Mouse (Mus musculus): Measurements from ENCODE around the gene Chd1. TPM values are rescaled to one million over a fixed set of nuclear protein-coding genes. Genes with fewer than 3 reads are reported as not detected.
"Not testable (repeated sequence)": the region's sequence is repeated elsewhere in the genome, so short reads cannot be mapped to it uniquely, and the experiment has no call there.

Gene Chd1
- polyA plus RNA-seq, 1 experiment from 2014 or later: 35.7 TPM

DNA sequence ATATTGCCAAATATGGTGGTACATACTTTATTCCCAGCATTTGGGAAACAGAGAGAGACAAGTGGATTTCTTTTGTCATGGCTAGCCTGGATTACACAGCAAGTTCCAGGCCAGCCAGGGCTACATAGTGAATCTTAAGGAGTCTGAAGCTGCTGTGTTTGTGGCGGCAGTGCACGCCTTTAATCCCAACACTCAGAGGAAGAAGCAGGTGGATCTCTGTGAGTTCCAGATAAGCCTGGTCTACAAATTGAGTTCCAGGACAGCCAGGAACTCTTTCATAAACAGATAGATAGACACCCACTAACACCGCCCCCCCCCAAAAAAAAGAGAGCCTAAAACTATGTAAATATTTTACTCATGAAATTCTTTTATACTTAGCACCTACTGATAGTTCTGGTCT lies 16.1 kb downstream of the Chd1 start:
- Histone ChIP-seq H3K27ac (ENCODE audit: low read length) (no peak overlapping the region), H3K4me3 (ENCODE audit: low read depth, low read length) (no peak overlapping the region), H3K9ac (replicated peaks; ENCODE audit: low read depth, low read length) (no peak overlapping the region), H3K9me3 (ENCODE audit: control insufficient read depth, low read depth, low read length) (no peaks in the 10 kb centered on the region), H3K36me3 (ENCODE audit: control insufficient read depth, insufficient read depth, low read length) (peaks cover 7% of the 10 kb centered on the region), H3K27me3 (ENCODE audit: control insufficient read depth, insufficient read depth, low read length) (no peaks in the 10 kb centered on the region), H3K4me2 (replicated peaks; ENCODE audit: low read depth, low read length) (no peak overlapping the region), H3K4me1 (ENCODE audit: control insufficient read depth, insufficient read depth, low read length) (no peaks in the 10 kb centered on the region)
- no peak for ATAC-seq (ENCODE audit: insufficient number of reproducible peaks, insufficient read depth, low FRiP score, low read depth)
- 92% methylated on average over 3 of the region's 3 CpGs for WGBS

DNA sequence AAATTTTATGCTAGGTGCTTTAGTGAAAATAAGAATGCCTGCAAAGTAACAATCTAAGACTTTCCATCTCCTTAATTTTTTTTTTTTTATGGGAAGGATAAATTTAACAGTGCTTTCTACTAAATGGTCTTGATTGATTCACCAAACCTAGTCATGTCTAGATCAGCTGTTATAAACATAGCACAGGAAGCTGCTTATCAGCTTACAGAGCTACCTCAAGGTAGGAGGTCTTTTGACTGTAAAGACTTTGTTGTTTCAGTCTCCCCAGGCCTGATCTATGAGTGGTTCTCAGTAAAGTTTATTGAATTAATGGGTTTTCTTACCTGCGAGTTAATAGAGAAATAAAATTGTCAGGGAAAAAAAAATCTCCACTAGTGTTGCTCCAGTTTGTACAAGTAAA lies 18.5 kb downstream of the Chd1 start:
- H3K9me3 ChIP-seq (ENCODE audit: control insufficient read depth, low read depth, low read length): no peaks in the 10 kb centered on the region
- WGBS: 64% methylated on average over 1 of the region's 1 CpGs
- H3K4me3 ChIP-seq (ENCODE audit: low read depth, low read length): no peak overlapping the region
- H3K9ac ChIP-seq (replicated peaks; ENCODE audit: low read depth, low read length): no peak overlapping the region
- no peak for ATAC-seq (ENCODE audit: insufficient number of reproducible peaks, insufficient read depth, low FRiP score, low read depth)
- no peak overlapping the region for H3K27ac ChIP-seq (ENCODE audit: low read length)
- H3K27me3 ChIP-seq (ENCODE audit: control insufficient read depth, insufficient read depth, low read length): no peaks in the 10 kb centered on the region
- H3K36me3 ChIP-seq (ENCODE audit: control insufficient read depth, insufficient read depth, low read length): peaks cover 27% of the 10 kb centered on the region
- H3K4me1 ChIP-seq (ENCODE audit: control insufficient read depth, insufficient read depth, low read length): no peaks in the 10 kb centered on the region
- H3K4me2 ChIP-seq (replicated peaks; ENCODE audit: low read depth, low read length): no peak overlapping the region

DNA sequence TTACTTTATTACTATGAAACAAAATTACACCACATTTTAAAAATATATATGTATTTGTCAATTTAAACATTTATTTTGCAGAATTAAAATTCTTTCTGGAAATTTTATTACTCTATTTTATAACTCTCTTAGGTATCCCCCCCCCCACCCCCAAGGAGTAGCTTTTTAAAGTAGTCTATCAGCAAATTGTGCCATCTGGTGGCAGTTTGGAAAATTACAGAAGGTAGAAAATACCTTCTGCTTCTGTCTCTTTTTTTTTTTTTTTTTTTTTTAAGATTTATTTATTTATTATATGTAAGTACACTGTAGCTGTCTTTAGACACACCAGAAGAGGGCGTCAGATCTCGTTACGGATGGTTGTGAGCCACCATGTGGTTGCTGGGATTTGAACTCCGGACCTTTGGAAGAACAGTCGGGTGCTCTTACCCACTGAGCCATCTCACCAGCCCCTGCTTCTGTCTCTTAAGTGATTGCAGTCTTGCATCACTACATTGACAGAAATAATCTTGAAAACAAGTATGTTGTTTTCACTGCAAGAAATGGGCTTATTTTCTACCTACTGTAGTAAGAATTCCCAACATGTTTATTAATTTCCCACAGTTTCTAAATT lies 19.2 kb downstream of the Chd1 start:
- ATAC-seq (ENCODE audit: insufficient number of reproducible peaks, insufficient read depth, low FRiP score, low read depth): not testable (repeated sequence)

DNA sequence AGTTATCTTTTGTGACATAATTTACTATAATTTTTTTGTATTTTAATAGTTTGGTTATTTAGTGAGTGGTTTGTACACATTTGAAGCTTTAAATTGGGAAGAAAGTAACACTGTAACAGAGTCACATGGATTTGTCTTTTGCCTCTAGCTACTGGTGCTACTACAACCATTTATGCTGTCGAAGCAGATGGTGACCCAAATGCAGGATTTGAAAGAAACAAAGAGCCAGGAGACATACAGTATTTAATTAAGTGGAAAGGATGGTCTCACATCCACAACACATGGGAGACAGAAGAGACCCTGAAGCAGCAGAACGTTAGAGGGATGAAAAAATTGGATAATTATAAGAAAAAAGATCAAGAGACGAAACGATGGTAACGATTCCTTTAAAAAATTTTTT lies 26.9 kb downstream of the Chd1 start:
- Histone ChIP-seq H3K4me3 (ENCODE audit: low read depth, low read length) (no peak overlapping the region), H3K9ac (replicated peaks; ENCODE audit: low read depth, low read length) (no peak overlapping the region), H3K36me3 (ENCODE audit: control insufficient read depth, insufficient read depth, low read length) (peaks cover 48% of the 10 kb centered on the region), H3K4me1 (ENCODE audit: control insufficient read depth, insufficient read depth, low read length) (no peaks in the 10 kb centered on the region), H3K27me3 (ENCODE audit: control insufficient read depth, insufficient read depth, low read length) (no peaks in the 10 kb centered on the region), H3K27ac (ENCODE audit: low read length) (no peak overlapping the region), H3K9me3 (ENCODE audit: control insufficient read depth, low read depth, low read length) (no peaks in the 10 kb centered on the region), H3K4me2 (replicated peaks; ENCODE audit: low read depth, low read length) (no peak overlapping the region)
- ATAC-seq (ENCODE audit: insufficient number of reproducible peaks, insufficient read depth, low FRiP score, low read depth): no peak
- 90% methylated on average over 5 of the region's 5 CpGs for WGBS

More for the DNA sequence above, 19.2 kb downstream of the Chd1 start:
- not testable (repeated sequence) for H3K4me3 ChIP-seq (ENCODE audit: low read depth, low read length); H3K27me3 ChIP-seq (ENCODE audit: control insufficient read depth, insufficient read depth, low read length); H3K4me2 ChIP-seq (replicated peaks; ENCODE audit: low read depth, low read length); H3K27ac ChIP-seq (ENCODE audit: low read length); H3K9ac ChIP-seq (replicated peaks; ENCODE audit: low read depth, low read length); H3K9me3 ChIP-seq (ENCODE audit: control insufficient read depth, low read depth, low read length); H3K4me1 ChIP-seq (ENCODE audit: control insufficient read depth, insufficient read depth, low read length)
- 100% methylated on average over 2 of the region's 5 CpGs for WGBS
- peaks cover 27% of the 10 kb centered on the region for H3K36me3 ChIP-seq (ENCODE audit: control insufficient read depth, insufficient read depth, low read length)

DNA sequence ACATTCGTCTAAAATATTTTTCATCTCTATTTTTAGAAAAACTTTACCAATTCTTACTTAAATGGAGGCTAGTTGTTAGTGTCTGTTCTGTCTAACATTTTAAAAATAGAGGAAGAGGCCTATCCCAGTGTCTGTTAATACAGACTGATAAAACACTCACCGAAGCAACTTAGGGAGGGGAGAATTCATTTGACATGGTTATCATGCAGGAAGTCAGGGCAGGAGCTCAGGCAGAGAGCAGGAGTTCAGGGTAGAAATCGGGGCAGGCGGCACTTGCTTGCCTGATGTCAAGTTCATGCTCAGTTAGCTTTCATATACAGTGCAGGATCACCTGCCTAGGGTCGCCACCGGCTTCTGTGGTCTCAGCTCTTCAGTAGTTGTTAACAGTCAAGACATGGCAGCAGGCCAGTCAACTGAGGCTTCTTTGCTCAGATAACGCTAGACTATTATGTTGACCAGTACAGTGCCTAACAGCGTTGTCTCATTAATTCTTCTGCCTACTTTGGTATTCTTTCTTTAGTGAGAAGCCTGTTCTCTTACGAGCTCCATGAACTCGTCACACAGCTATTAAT lies 32.7 kb downstream of the Chd1 start:
- WGBS: 93% methylated on average over 10 of the region's 10 CpGs
- no peak for ATAC-seq (ENCODE audit: insufficient number of reproducible peaks, insufficient read depth, low FRiP score, low read depth)

DNA sequence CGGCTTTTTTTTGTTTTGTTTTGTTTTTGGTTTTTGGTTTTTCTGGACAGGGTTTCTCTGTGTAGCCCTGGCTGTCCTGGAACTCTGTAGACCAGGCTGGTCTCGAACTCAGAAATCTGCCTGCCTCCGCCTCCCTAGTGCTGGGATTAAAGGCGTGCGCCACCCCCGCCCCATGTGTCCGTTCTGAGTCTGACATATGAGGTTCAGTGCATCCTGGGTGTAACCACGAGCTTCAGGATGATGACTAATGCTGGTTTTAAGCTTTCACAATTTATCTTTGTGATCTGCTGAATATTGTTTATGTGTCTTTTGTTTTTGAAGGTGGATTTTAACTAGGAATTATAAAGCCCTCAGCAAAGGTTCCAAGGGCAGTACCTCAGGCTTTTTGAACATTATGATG lies 37.1 kb downstream of the Chd1 start:
- no peaks in the 10 kb centered on the region for H3K4me1 ChIP-seq (ENCODE audit: control insufficient read depth, insufficient read depth, low read length)
- no peak for ATAC-seq (ENCODE audit: insufficient number of reproducible peaks, insufficient read depth, low FRiP score, low read depth)
- no peaks in the 10 kb centered on the region for H3K9me3 ChIP-seq (ENCODE audit: control insufficient read depth, low read depth, low read length)
- 81% methylated on average over 8 of the region's 8 CpGs for WGBS
- no peak overlapping the region for H3K27ac ChIP-seq (ENCODE audit: low read length)
- H3K4me3 ChIP-seq (ENCODE audit: low read depth, low read length): no peak overlapping the region
- peaks cover 50% of the 10 kb centered on the region for H3K36me3 ChIP-seq (ENCODE audit: control insufficient read depth, insufficient read depth, low read length)
- H3K9ac ChIP-seq (replicated peaks; ENCODE audit: low read depth, low read length): no peak overlapping the region
- no peaks in the 10 kb centered on the region for H3K27me3 ChIP-seq (ENCODE audit: control insufficient read depth, insufficient read depth, low read length)
- no peak overlapping the region for H3K4me2 ChIP-seq (replicated peaks; ENCODE audit: low read depth, low read length)

More for the DNA sequence above, 32.7 kb downstream of the Chd1 start:
- Histone ChIP-seq H3K4me2 (replicated peaks; ENCODE audit: low read depth, low read length) (no peak overlapping the region), H3K4me1 (ENCODE audit: control insufficient read depth, insufficient read depth, low read length) (no peaks in the 10 kb centered on the region), H3K36me3 (ENCODE audit: control insufficient read depth, insufficient read depth, low read length) (peaks cover 48% of the 10 kb centered on the region), H3K4me3 (ENCODE audit: low read depth, low read length) (no peak overlapping the region), H3K9ac (replicated peaks; ENCODE audit: low read depth, low read length) (no peak overlapping the region), H3K9me3 (ENCODE audit: control insufficient read depth, low read depth, low read length) (no peaks in the 10 kb centered on the region), H3K27me3 (ENCODE audit: control insufficient read depth, insufficient read depth, low read length) (no peaks in the 10 kb centered on the region), H3K27ac (ENCODE audit: low read length) (no peak overlapping the region)

DNA sequence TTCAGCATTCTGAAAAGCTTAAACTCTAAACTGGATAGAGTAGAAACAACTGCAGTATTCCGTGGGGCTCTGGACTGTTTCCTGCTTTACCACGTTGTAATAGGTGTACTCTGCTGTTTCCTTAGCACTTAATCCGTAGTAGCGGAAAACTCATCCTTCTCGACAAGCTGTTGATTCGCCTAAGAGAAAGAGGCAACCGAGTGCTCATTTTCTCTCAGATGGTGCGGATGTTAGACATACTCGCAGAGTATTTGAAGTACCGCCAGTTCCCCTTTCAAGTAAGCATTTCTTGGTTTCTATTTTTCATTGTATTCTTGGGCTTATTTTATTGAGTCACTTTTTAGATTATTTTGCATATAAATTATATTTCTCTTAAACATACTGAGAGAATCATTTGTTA lies 38.2 kb downstream of the Chd1 start:
- WGBS: 93% methylated on average over 10 of the region's 10 CpGs
- Histone ChIP-seq H3K4me3 (ENCODE audit: low read depth, low read length) (no peak overlapping the region), H3K4me1 (ENCODE audit: control insufficient read depth, insufficient read depth, low read length) (no peaks in the 10 kb centered on the region), H3K27me3 (ENCODE audit: control insufficient read depth, insufficient read depth, low read length) (no peaks in the 10 kb centered on the region), H3K9ac (replicated peaks; ENCODE audit: low read depth, low read length) (no peak overlapping the region), H3K27ac (ENCODE audit: low read length) (no peak overlapping the region), H3K4me2 (replicated peaks; ENCODE audit: low read depth, low read length) (no peak overlapping the region), H3K36me3 (ENCODE audit: control insufficient read depth, insufficient read depth, low read length) (peaks cover 51% of the 10 kb centered on the region), H3K9me3 (ENCODE audit: control insufficient read depth, low read depth, low read length) (no peaks in the 10 kb centered on the region)
- ATAC-seq (ENCODE audit: insufficient number of reproducible peaks, insufficient read depth, low FRiP score, low read depth): no peak

DNA sequence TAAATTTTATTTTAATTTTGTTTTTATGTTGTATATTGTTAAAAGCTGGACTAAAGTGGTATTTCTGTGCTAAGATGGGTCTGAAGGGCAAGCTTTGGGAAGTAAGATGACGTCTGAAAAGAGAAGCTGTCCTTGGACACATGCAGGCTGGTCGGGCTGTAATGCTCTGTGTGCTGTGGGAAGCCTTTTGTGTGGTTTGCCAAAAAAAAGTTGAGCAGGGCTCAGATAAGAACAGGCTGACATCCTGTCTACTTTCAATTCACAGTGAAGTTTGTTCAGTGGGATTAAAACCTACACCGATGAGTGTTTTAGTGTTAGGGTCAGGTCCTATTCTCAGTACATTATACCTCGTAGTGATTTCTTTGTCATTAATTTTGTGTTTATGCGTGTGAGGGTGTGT lies 38.6 kb downstream of the Chd1 start:
- Histone ChIP-seq H3K4me1 (ENCODE audit: control insufficient read depth, insufficient read depth, low read length) (no peaks in the 10 kb centered on the region), H3K27me3 (ENCODE audit: control insufficient read depth, insufficient read depth, low read length) (no peaks in the 10 kb centered on the region), H3K4me3 (ENCODE audit: low read depth, low read length) (no peak overlapping the region), H3K9ac (replicated peaks; ENCODE audit: low read depth, low read length) (no peak overlapping the region), H3K4me2 (replicated peaks; ENCODE audit: low read depth, low read length) (no peak overlapping the region), H3K27ac (ENCODE audit: low read length) (no peak overlapping the region), H3K9me3 (ENCODE audit: control insufficient read depth, low read depth, low read length) (no peaks in the 10 kb centered on the region), H3K36me3 (ENCODE audit: control insufficient read depth, insufficient read depth, low read length) (peaks cover 49% of the 10 kb centered on the region)
- WGBS: 84% methylated on average over 5 of the region's 5 CpGs
- ATAC-seq (ENCODE audit: insufficient number of reproducible peaks, insufficient read depth, low FRiP score, low read depth): no peak

DNA sequence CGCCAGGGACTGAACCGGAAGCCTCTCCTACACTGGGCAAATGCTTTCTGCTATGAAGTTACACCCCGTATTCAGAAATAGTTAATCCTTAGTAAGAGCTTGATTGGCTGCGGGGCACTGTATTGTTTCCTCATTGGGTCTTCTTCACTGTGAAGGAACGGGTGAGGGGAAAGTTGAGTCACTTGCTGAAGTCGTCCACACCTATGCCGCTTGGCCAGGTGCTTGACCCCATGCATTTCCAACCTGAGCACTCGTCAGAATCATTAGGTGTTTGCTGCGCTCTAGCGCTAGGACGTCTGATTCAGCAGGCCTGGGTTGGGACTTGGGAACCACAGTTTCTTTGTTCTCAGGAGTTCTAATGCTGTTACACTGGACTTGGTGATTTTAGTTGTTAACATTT lies 41.9 kb downstream of the Chd1 start:
- WGBS: 85% methylated on average over 11 of the region's 11 CpGs

More for the DNA sequence above, 41.9 kb downstream of the Chd1 start:
- Histone ChIP-seq H3K4me3 (ENCODE audit: low read depth, low read length) (no peak overlapping the region), H3K27ac (ENCODE audit: low read length) (no peak overlapping the region), H3K4me2 (replicated peaks; ENCODE audit: low read depth, low read length) (no peak overlapping the region), H3K9me3 (ENCODE audit: control insufficient read depth, low read depth, low read length) (no peaks in the 10 kb centered on the region), H3K9ac (replicated peaks; ENCODE audit: low read depth, low read length) (no peak overlapping the region), H3K36me3 (ENCODE audit: control insufficient read depth, insufficient read depth, low read length) (peaks cover 56% of the 10 kb centered on the region), H3K4me1 (ENCODE audit: control insufficient read depth, insufficient read depth, low read length) (no peaks in the 10 kb centered on the region), H3K27me3 (ENCODE audit: control insufficient read depth, insufficient read depth, low read length) (no peaks in the 10 kb centered on the region)
- no peak for ATAC-seq (ENCODE audit: insufficient number of reproducible peaks, insufficient read depth, low FRiP score, low read depth)
